Mouse (Mus musculus) liver, postnatal 0 days (tissue): ENCODE data around the gene Eml2.

Source experiments
- CTCF ChIP-seq: sonication (generic); IDR thresholded peaks from 2 replicates; pipeline ENCODE4 v1.5.1; 2016; ENCODE audit warnings: antibody characterized with exemption, low read depth
- EP300 ChIP-seq: IDR thresholded peaks from 2 replicates; pipeline ENCODE4 v1.6.1; 2016; ENCODE audit warnings: antibody characterized with exemption, low read depth, mild to moderate bottlenecking

- TF ChIP-seq CTCF: no peak
- TF ChIP-seq EP300: no peak
Measured at GRCm38 (mm10) chr7:19209494-19209893, 33.3 kb downstream of the Eml2 start.
